Mouse (Mus musculus) lung, postnatal 0 days (tissue): ENCODE measurements around the gene Vil1.

Source experiments
- CTCF ChIP-seq: IDR thresholded peaks from 2 replicates; pipeline ENCODE4 v1.5.1; 2016; ENCODE audit warnings: antibody characterized with exemption, mild to moderate bottlenecking
- EP300 ChIP-seq: IDR thresholded peaks from 2 replicates; pipeline ENCODE4 v1.6.1; 2016; ENCODE audit warnings: antibody characterized with exemption, mild to moderate bottlenecking, control low read depth

DNA sequence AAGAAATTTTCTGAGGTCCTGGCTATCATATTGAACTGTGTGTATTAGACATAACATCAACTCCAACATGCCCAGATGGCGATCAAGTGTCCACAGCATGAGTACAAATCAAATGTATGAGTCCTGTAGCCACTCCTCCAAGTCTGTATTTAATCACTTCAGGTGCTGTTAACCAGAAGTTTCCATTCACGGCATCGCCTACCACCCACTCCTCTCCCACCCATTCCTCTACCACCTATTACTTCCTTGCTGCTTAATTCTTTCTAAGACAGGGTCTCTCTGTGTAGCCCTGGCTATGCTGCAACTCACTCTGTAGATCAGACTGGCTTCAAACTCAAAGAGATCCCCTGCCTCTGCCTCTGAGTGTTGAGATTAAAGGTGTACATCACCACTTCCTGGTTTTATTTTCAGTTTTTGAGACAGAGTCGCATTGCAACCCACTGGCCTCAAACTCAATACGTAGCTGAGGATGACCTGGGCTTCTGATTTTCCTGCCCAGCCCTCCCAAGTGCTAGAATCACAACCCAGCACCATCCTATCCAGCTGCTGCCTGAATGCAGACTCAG is 49.1 kb upstream of the Vil1 start:
- no peak for TF ChIP-seq CTCF
- TF ChIP-seq EP300 = no peak
